Mouse (Mus musculus): ENCODE measurements around the gene Ripor3. TPM values are rescaled to one million over a fixed set of nuclear protein-coding genes. Genes with fewer than 3 reads are reported as not detected.

Gene Ripor3
- polyA plus RNA-seq, 1 experiment from 2014 or later: 2.7 TPM

Other genes starting within 250 kb of the Ripor3 start
- gene Ptpn1, start 78.6 kb downstream of the Ripor3 start, polyA plus RNA-seq (2015; fragmentation: Nextera tagmentation; extraction: Ambion mirVana): 37.7 and 45.5 TPM in 2 replicates
- gene Pard6b, start 70.4 kb upstream of the Ripor3 start, polyA plus RNA-seq (2015; fragmentation: Nextera tagmentation; extraction: Ambion mirVana): 7.8 and 13.9 TPM in 2 replicates
- 0.88 and 1.0 TPM in 2 replicates for gene Adnp, start 196.5 kb upstream of the Ripor3 start, polyA plus RNA-seq (2015; fragmentation: Nextera tagmentation; extraction: Ambion mirVana)
- 8.5 and 10.2 TPM in 2 replicates for gene Gm20716, start 219.7 kb upstream of the Ripor3 start, polyA plus RNA-seq (2015; fragmentation: Nextera tagmentation; extraction: Ambion mirVana)
- 84.8 and 99.3 TPM in 2 replicates for gene Dpm1, start 220.0 kb upstream of the Ripor3 start, polyA plus RNA-seq (2015; fragmentation: Nextera tagmentation; extraction: Ambion mirVana)
- 3.4 and 5.9 TPM in 2 replicates for gene Mocs3, start 220.0 kb upstream of the Ripor3 start, polyA plus RNA-seq (2015; fragmentation: Nextera tagmentation; extraction: Ambion mirVana)